Mouse (Mus musculus) kidney, postnatal 0 days (tissue): ENCODE data around the gene Syap1. TPM values are rescaled to one million over a fixed set of nuclear protein-coding genes. Genes with fewer than 3 reads are reported as not detected.
"Not testable (repeated sequence)": the region's sequence is repeated elsewhere in the genome, so short reads cannot be mapped to it uniquely, and the experiment has no call there.

Source experiments
- ATAC-seq: fragments of 200-750 bp; cut with Nextera tagmentation; replicated peaks from 2 replicates; pipeline ENCODE4 v1.8.0; 2017; ENCODE audit warnings: low read depth, moderate number of reproducible peaks, moderate TSS enrichment, moderate library complexity; ENCODE audit not compliant: low FRiP score
- DNase-seq: peaks from one replicate; pipeline ENCODE4 v3.0.0-alpha.2; 2016; ENCODE audit warnings: low spot score
- H3K27ac ChIP-seq: fragments of 300-500 bp; sonication (generic); 2 replicates; pipeline ENCODE4 v1.5.1; 2014; ENCODE audit warnings: mild to moderate bottlenecking
- H3K27me3 ChIP-seq: fragments of 300-500 bp; sonication (generic); 2 replicates; pipeline ENCODE4 v1.6.1; 2014; ENCODE audit warnings: low read length, mixed read lengths; ENCODE audit not compliant: insufficient read depth
- H3K36me3 ChIP-seq: fragments of 300-500 bp; sonication (generic); 2 replicates; pipeline ENCODE4 v1.6.1; 2014; ENCODE audit warnings: low read length, mixed read lengths; ENCODE audit not compliant: insufficient read depth
- H3K4me1 ChIP-seq: fragments of 300-500 bp; sonication (generic); replicated peaks from 2 replicates; pipeline ENCODE4 v1.6.1; 2014; ENCODE audit warnings: antibody characterized with exemption, low read length, mixed read lengths; ENCODE audit not compliant: insufficient read depth
- H3K4me2 ChIP-seq: fragments of 300-500 bp; sonication (generic); 2 replicates; pipeline ENCODE4 v1.6.1; 2014; ENCODE audit warnings: mild to moderate bottlenecking, low read length, moderate library complexity, mixed read lengths
- H3K4me3 ChIP-seq: fragments of 300-500 bp; sonication (generic); replicated peaks from 2 replicates; pipeline ENCODE4 v1.5.1; 2014; ENCODE audit warnings: low read depth, low read length
- H3K9ac ChIP-seq: fragments of 300-500 bp; sonication (generic); 2 replicates; pipeline ENCODE4 v1.6.1; 2014; ENCODE audit warnings: low read depth, low read length
- H3K9me3 ChIP-seq: fragments of 300-500 bp; sonication (generic); replicated peaks from 2 replicates; pipeline ENCODE4 v1.6.1; 2016; ENCODE audit warnings: low read length, inconsistent platforms, mixed read lengths
- CTCF ChIP-seq: IDR thresholded peaks from 2 replicates; pipeline ENCODE4 v1.5.1; 2016; ENCODE audit warnings: antibody characterized with exemption, low read depth, mild to moderate bottlenecking, moderate library complexity
- WGBS: fragments of 180-500 bp; shearing (Covaris S2); extraction: QIAGEN DNeasy Blood & Tissue Kit; methylation state at CpG from one replicate; pipeline ENCODE4 v1.1.7; 2014; 5-methylcytosine and 5-hydroxymethylcytosine counted together
- polyA plus RNA-seq: library from polyadenylated mRNA; unstranded; fragments of >200 nt; fragmentation: Nextera tagmentation; extraction: Ambion mirVana; gene quantifications from 2 replicates; pipeline ENCODE4 v1.2.1, GENCODE M21; 2015

The Syap1 gene
- polyA plus RNA-seq, 1 experiment from 2014 or later, result 62.3 TPM

GRCm38 (mm10) chrX:162902040-162902734 is 13.9 kb upstream of the Syap1 start:
- Histone ChIP-seq H3K4me3 (peak overlapping the region; percentile 59), H3K27ac (peak overlapping the region; percentile 81), H3K36me3 (no peaks in the 10 kb centered on the region), H3K4me1 (no peaks in the 10 kb centered on the region), H3K9me3 (no peaks in the 10 kb centered on the region), H3K4me2 (peak overlapping the region; percentile 62), H3K9ac (peak overlapping the region; percentile 69), H3K27me3 (no peaks in the 10 kb centered on the region)
- 29% methylated on average over 29 of the region's 29 CpGs for WGBS
- 0 out of 2 replicates have a peak, but pooled peaks have one; percentile 3 for TF ChIP-seq CTCF
- peak; percentile 81 for ATAC-seq
- peak; percentile 37 for DNase-seq

GRCm38 (mm10) chrX:162901371-162902039 is 13.3 kb upstream of the Syap1 start:
- H3K9ac ChIP-seq, result peak overlapping the region; percentile 69
- DNase-seq (peak; percentile 72), ATAC-seq (peak; percentile 88)
- peak overlapping the region; percentile 81 for H3K27ac ChIP-seq
- H3K36me3 ChIP-seq, result no peaks in the 10 kb centered on the region
- no peaks in the 10 kb centered on the region for H3K9me3 ChIP-seq
- H3K4me1 ChIP-seq, result no peaks in the 10 kb centered on the region
- WGBS, result 29% methylated on average over 23 of the region's 25 CpGs
- TF ChIP-seq CTCF, result no peak
- H3K4me3 ChIP-seq, result peak overlapping the region; percentile 59
- H3K27me3 ChIP-seq, result no peaks in the 10 kb centered on the region
- peak overlapping the region; percentile 62 for H3K4me2 ChIP-seq

- Histone ChIP-seq H3K4me2 (peak within 1 kb of the TSS; percentile 62), H3K9ac (peak within 1 kb of the TSS; percentile 69), H3K9me3 (no peaks in the 10 kb centered on the region), H3K27me3 (no peaks in the 10 kb centered on the region), H3K36me3 (no peaks in the 10 kb centered on the region), H3K27ac (peak within 1 kb of the TSS; percentile 81), H3K4me3 (peak within 1 kb of the TSS; percentile 59), H3K4me1 (no peaks in the 10 kb centered on the region)
- no peak for ATAC-seq
- 26% methylated on average over 4 of the region's 4 CpGs for WGBS
- no peak for TF ChIP-seq CTCF
- DNase-seq, result no peak
Measured at GRCm38 (mm10) chrX:162900938-162901337, 12.7 kb upstream of the Syap1 start, which contains the start of gene Ctps2. Ctps2 (plus strand) TSS chrX:162901238.

- H3K27ac ChIP-seq, H3K36me3 ChIP-seq, H3K4me1 ChIP-seq, H3K4me2 ChIP-seq, H3K27me3 ChIP-seq, H3K9me3 ChIP-seq, H3K9ac ChIP-seq, H3K4me3 ChIP-seq: not testable (repeated sequence)
- WGBS, result 76% methylated on average over 9 of the region's 25 CpGs
- DNase-seq, result peak; percentile 11
- ATAC-seq, result peak; percentile 27; the same call in 1 of the 2 replicates
Measured at GRCm38 (mm10) chrX:162888575-162889223, 452 bp upstream of the Syap1 start.

- no peak for DNase-seq
Measured at GRCm38 (mm10) chrX:162878236-162878635, 10.0 kb downstream of the Syap1 start.

GRCm38 (mm10) chrX:162873761-162874160 is 14.5 kb downstream of the Syap1 start:
- no peaks in the 10 kb centered on the region for H3K4me1 ChIP-seq
- no peak overlapping the region for H3K4me3 ChIP-seq
- no peaks in the 10 kb centered on the region for H3K27me3 ChIP-seq
- WGBS, result 86% methylated on average over 2 of the region's 2 CpGs
- 0 out of 2 replicates have a peak, but pooled peaks cover 4% of the 10 kb centered on the region for H3K36me3 ChIP-seq
- TF ChIP-seq CTCF, result no peak
- no peak overlapping the region for H3K4me2 ChIP-seq
- H3K9me3 ChIP-seq, result no peaks in the 10 kb centered on the region
- no peak overlapping the region for H3K9ac ChIP-seq
- no peak overlapping the region for H3K27ac ChIP-seq
- ATAC-seq (no peak), DNase-seq (no peak)

More at GRCm38 (mm10) chrX:162878236-162878635, 10.0 kb downstream of the Syap1 start:
- ATAC-seq, result no peak
- WGBS, result 91% methylated on average over 3 of the region's 3 CpGs
- no peak overlapping the region for H3K4me3 ChIP-seq
- H3K27me3 ChIP-seq, result no peaks in the 10 kb centered on the region
- no peak overlapping the region for H3K27ac ChIP-seq
- H3K9ac ChIP-seq, result no peak overlapping the region
- 0 out of 2 replicates have a peak, but pooled peaks cover 4% of the 10 kb centered on the region for H3K36me3 ChIP-seq
- no peak overlapping the region for H3K4me2 ChIP-seq
- no peak for TF ChIP-seq CTCF
- H3K4me1 ChIP-seq, result no peaks in the 10 kb centered on the region
- no peaks in the 10 kb centered on the region for H3K9me3 ChIP-seq
